ENCODE assay signal across 19 mouse cellular contexts in the genomic region with DNA sequence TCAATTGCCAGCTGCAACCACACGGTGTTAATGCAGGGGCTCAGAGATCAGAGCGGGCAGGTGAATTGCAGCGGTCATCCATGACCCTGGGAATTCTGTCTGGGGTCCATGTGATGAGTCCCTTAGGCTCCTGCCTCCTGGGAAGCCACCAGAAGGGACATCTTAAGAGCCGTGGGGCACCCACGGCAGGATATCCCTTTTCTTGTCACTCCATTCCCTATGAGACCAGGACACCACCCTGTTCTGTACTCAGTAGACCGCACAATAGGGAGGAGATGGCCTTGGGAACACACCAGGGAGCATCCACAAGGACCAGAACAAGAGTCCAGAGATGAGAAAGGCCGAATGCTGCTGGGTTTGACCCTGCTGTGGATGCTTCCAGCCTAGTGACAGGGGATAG. TPM values are rescaled to one million over a fixed set of nuclear protein-coding genes. Genes with fewer than 3 reads are reported as not detected.
A peak's percentile ranks its signal among the peaks of the same experiment; 100 is the strongest.
DNase-seq lines count a peak whose midpoint lies in the region; ATAC-seq and TF ChIP-seq lines count a peak whose summit lies in the region.
"Had no signal": no experiment of that assay in that cellular context is flagged by ENCODE, and none has a peak within 500 bp of the region (broad histone marks: within the 10 kb centered on the region; RNA-seq: fewer than 3 reads in every experiment).

No protein-coding gene starts in this region.

- H3K4me2 ChIP-seq in lung, postnatal 0 days (replicated peaks; ENCODE audit: low read depth, low read length), result no peak overlapping the region
- H3K4me2 ChIP-seq in heart, embryonic 16.5 days (ENCODE audit: low read depth, low read length), result no peak overlapping the region
- H3K4me2 ChIP-seq: forebrain, embryonic 12.5 days; hindbrain, embryonic 13.5 days had no signal

- H3K4me3 ChIP-seq in heart, embryonic 10.5 days, result no peak overlapping the region
- H3K4me3 ChIP-seq in kidney, adult 2 months (ENCODE audit: insufficient read depth, low read depth, low read length), result no peak overlapping the region
- H3K4me3 ChIP-seq in lung, postnatal 0 days (ENCODE audit: low read depth, low read length), result no peak overlapping the region
- H3K4me3 ChIP-seq in heart, embryonic 16.5 days (ENCODE audit: low read length), result no peak overlapping the region
- H3K4me3 ChIP-seq: forebrain, embryonic 12.5 days; hindbrain, embryonic 13.5 days; midbrain, embryonic 10.5 days had no signal

- no peak for TF ChIP-seq EP300 in lung, postnatal 0 days (IDR thresholded peaks at IDR 0.05)

- H3K4me1 ChIP-seq in heart, embryonic 10.5 days, result peaks cover 97% of the 10 kb centered on the region
- H3K4me1 ChIP-seq in kidney, adult 2 months (ENCODE audit: control insufficient read depth, insufficient read depth, low read length), result peaks cover 25% of the 10 kb centered on the region
- peaks cover 34% of the 10 kb centered on the region; the same call in 1 of the 2 replicates for H3K4me1 ChIP-seq in lung, postnatal 0 days (ENCODE audit: insufficient read depth, low read depth, low read length)
- peaks cover 95% of the 10 kb centered on the region for H3K4me1 ChIP-seq in heart, embryonic 16.5 days (ENCODE audit: control insufficient read depth, insufficient read depth, low read length)

- 0 out of 2 replicates have a peak, but pooled peaks cover 2% of the 10 kb centered on the region for H3K36me3 ChIP-seq in heart, embryonic 10.5 days
- H3K36me3 ChIP-seq in kidney, adult 2 months (ENCODE audit: control insufficient read depth, insufficient read depth, low read length), result no peaks in the 10 kb centered on the region
- no peaks in the 10 kb centered on the region for H3K36me3 ChIP-seq in lung, postnatal 0 days (ENCODE audit: insufficient read depth, low read length)
- no peaks in the 10 kb centered on the region for H3K36me3 ChIP-seq in heart, embryonic 16.5 days (ENCODE audit: control insufficient read depth, insufficient read depth)
- H3K36me3 ChIP-seq: forebrain, embryonic 12.5 days; hindbrain, embryonic 13.5 days; midbrain, embryonic 10.5 days had no signal

- intact Hi-C loops in heart, postnatal 36 days (cut with DNase I), result no loop called here

- 88% methylated on average over 7 of the region's 7 CpGs for WGBS in heart, embryonic 10.5 days
- WGBS in kidney, adult 2 months, result 83% methylated on average over 7 of the region's 7 CpGs
- WGBS in lung, postnatal 0 days, result 87% methylated on average over 7 of the region's 7 CpGs
- WGBS in heart, embryonic 16.5 days, result 89% methylated on average over 7 of the region's 7 CpGs

- no peak for TF ChIP-seq CTCF in kidney, adult 2 months (conservative IDR thresholded peaks at IDR 0.05; ENCODE audit: insufficient read depth, insufficient read length, low read depth, low read length)
- TF ChIP-seq CTCF in lung, postnatal 0 days (IDR thresholded peaks at IDR 0.05), result no peak

- H3K27me3 ChIP-seq in heart, embryonic 10.5 days (ENCODE audit: insufficient read depth, poor library complexity, severe bottlenecking), result no peaks in the 10 kb centered on the region
- no peaks in the 10 kb centered on the region for H3K27me3 ChIP-seq in kidney, adult 2 months (replicated peaks; ENCODE audit: control insufficient read depth, insufficient read depth, low read length)
- no peaks in the 10 kb centered on the region for H3K27me3 ChIP-seq in lung, postnatal 0 days (replicated peaks; ENCODE audit: insufficient read depth, low read length)
- H3K27me3 ChIP-seq in heart, embryonic 16.5 days (ENCODE audit: control insufficient read depth, insufficient read depth, low read length), result no peaks in the 10 kb centered on the region
- H3K27me3 ChIP-seq: CH12.LX; forebrain, embryonic 12.5 days had no signal

- no peak for ATAC-seq in lung, postnatal 0 days
- ATAC-seq in heart, embryonic 16.5 days (replicated peaks; ENCODE audit: extremely low read depth, insufficient read depth, low FRiP score), result no peak
- ATAC-seq: inflammation-experienced regulatory T-cells, adult 6 months had no signal

- TF ChIP-seq POLR2A in kidney, adult 2 months (IDR thresholded peaks at IDR 0.05; ENCODE audit: low read depth, low read length), result no peak

- H3K27ac ChIP-seq in heart, embryonic 10.5 days, result peak overlapping the region; percentile 83
- 0 out of 2 replicates have a peak overlapping the region, but pooled peaks have one; percentile 32 for H3K27ac ChIP-seq in kidney, adult 2 months (ENCODE audit: insufficient read depth, low read depth, low read length)
- H3K27ac ChIP-seq in lung, postnatal 0 days (ENCODE audit: low read length), result peak overlapping the region; percentile 64; the same call in 1 of the 2 replicates
- peak overlapping the region; percentile 92 for H3K27ac ChIP-seq in heart, embryonic 16.5 days (ENCODE audit: low read length)
- H3K27ac ChIP-seq: forebrain, embryonic 12.5 days; hindbrain, embryonic 13.5 days; macrophage had no signal

- no peak overlapping the region for H3K9ac ChIP-seq in lung, postnatal 0 days (replicated peaks; ENCODE audit: low read depth)
- H3K9ac ChIP-seq in heart, embryonic 16.5 days (ENCODE audit: low read length), result peak overlapping the region; percentile 61
- H3K9ac ChIP-seq: forebrain, embryonic 12.5 days; hindbrain, embryonic 13.5 days had no signal

- H3K9me3 ChIP-seq in heart, embryonic 10.5 days, result no peaks in the 10 kb centered on the region
- no peaks in the 10 kb centered on the region for H3K9me3 ChIP-seq in lung, postnatal 0 days (ENCODE audit: low read length)
- H3K9me3 ChIP-seq in heart, embryonic 16.5 days (replicated peaks; ENCODE audit: control insufficient read depth, low read length), result no peaks in the 10 kb centered on the region
- H3K9me3 ChIP-seq: forebrain, embryonic 12.5 days; hindbrain, embryonic 13.5 days; midbrain, embryonic 10.5 days had no signal

- DNase-seq in heart, embryonic 10.5 days (ENCODE audit: low spot score), result no peak
- DNase-seq in heart, postnatal 36 days, result no peak
- DNase-seq in kidney, adult 2 months, result no peak
- DNase-seq in kidney, postnatal 25 days, result no peak
- DNase-seq in lung, postnatal 0 days (ENCODE audit: low spot score), result no peak
- no peak for DNase-seq in lung, postnatal 4 days
- no peak for DNase-seq in right cerebral cortex, postnatal 14 days
- DNase-seq: cerebellum, adult 18-20 months; cerebellum, postnatal 25 days; embryo, embryonic 11 days; retina, postnatal 1 day; right cerebral cortex, postnatal 4 days had no signal

RNA-seq across cellular contexts. Expression of gene Sh3pxd2a, which starts 10.8 kb away (rescaled TPM):
- 3.4 and 3.9 TPM in 2 replicates for polyA plus RNA-seq in heart, embryonic 10.5 days (2016; fragmentation: Nextera tagmentation; extraction: Ambion mirVana)
- total RNA-seq in heart, postnatal 36 days (2021), result 10 to 100 TPM; 47.7 to 59.2 TPM
- polyA plus RNA-seq in kidney, adult 2 months (2012; rRNA removed), result 14.9 and 15.5 TPM in 2 replicates
- polyA plus RNA-seq in lung, postnatal 0 days (2015; fragmentation: Nextera tagmentation; extraction: Ambion mirVana), result 5.6 and 6.4 TPM in 2 replicates
- 4.5 and 6.3 TPM in 2 replicates for polyA plus RNA-seq in heart, embryonic 16.5 days (2015; fragmentation: Nextera tagmentation; extraction: Ambion mirVana)

Comparison
In these comparisons a context has a peak if more than half of its experiments do, and no peak if none do; other contexts are left out.
1. H3K27ac ChIP-seq: peak in every context shown above with its lines; median percentile 92 in heart, embryonic 16.5 days; 83 in heart, embryonic 10.5 days; 64 in lung, postnatal 0 days; 32 in kidney, adult 2 months.